Mouse (Mus musculus) cortical plate, adult 2 months (tissue): ENCODE measurements at regions not wholly inside any gene's neighbourhood (a gene's known extent, or its start where the extent isn't known, plus 50 kb on each side); places are given as distances from the start of the nearest gene placed in this dataset.
A peak's percentile ranks its signal among the peaks of the same experiment; 100 is the strongest.

Source experiments
- H3K27ac ChIP-seq: fragments of 200-500 bp; 2 replicates; pipeline ENCODE4 v1.5.1; 2012; ENCODE audit warnings: low read length, control low read depth, inconsistent platforms; ENCODE audit not compliant: insufficient read depth
- H3K4me1 ChIP-seq: fragments of 200-500 bp; 2 replicates; pipeline ENCODE4 v1.6.1; 2011; ENCODE audit warnings: low read length; ENCODE audit not compliant: control insufficient read depth, insufficient read depth
- H3K4me3 ChIP-seq: fragments of 200-500 bp; 2 replicates; pipeline ENCODE4 v1.5.1; 2011; ENCODE audit warnings: mild to moderate bottlenecking, low read length, control low read depth; ENCODE audit not compliant: insufficient read depth
- CTCF ChIP-seq: fragments of 200-500 bp; IDR thresholded peaks from 2 replicates; pipeline ENCODE4 v1.5.1; 2011; ENCODE audit warnings: mild to moderate bottlenecking, control low read depth, low read length; ENCODE audit not compliant: insufficient read depth; ENCODE audit errors: extremely low read depth
- POLR2A ChIP-seq: fragments of 200-500 bp; IDR thresholded peaks from 2 replicates; pipeline ENCODE4 v1.6.1; 2011; ENCODE audit warnings: mild to moderate bottlenecking, low read length, control low read depth; ENCODE audit not compliant: insufficient read depth; ENCODE audit errors: extremely low read depth

DNA sequence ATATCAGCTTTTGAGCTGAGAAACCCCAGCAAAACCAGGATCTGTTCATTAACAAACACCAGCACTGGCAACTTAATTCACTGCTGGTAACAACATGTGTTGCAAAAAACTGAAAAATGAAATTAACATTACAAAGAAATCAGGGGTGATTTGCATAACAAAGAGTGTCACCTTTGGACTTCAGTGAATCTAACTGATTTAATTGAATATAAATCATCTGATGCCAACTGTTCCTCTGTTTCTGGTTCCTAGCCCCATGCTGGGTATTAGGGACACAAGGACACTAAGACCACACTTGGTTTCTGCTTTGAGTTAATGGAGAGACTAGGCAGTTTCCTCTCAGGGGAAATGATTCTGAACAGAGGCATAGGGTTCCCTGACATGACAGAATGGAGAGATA lies 453.8 kb downstream of the Tmem132b start:
- H3K4me3 ChIP-seq, result no peak overlapping the region
- H3K27ac ChIP-seq, result no peak overlapping the region
- TF ChIP-seq POLR2A (no peak), CTCF (no peak)
- H3K4me1 ChIP-seq, result no peaks in the 10 kb centered on the region

DNA sequence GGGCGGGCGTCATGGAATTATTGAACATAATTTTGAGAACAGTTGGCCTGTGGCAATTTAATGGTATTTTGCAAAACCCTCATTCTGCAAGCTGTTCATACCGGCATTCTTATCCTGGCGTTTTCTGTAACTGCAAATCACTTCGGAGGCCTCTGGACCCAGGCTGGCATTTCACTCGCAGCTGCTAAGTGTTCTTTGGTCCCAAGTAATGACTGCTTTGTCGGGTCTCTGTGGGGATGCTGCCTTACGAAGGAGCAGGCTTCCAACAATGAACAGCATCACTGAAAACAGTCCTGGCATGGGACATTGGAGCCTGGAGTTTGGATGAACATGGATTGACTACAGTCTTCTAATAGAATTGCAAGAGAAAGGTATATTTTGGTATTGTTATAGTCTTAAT lies 465.6 kb downstream of the Tmem132b start:
- TF ChIP-seq POLR2A (no peak), CTCF (no peak)
- H3K27ac ChIP-seq, result no peak overlapping the region
- H3K4me1 ChIP-seq, result no peaks in the 10 kb centered on the region
- H3K4me3 ChIP-seq, result no peak overlapping the region

DNA sequence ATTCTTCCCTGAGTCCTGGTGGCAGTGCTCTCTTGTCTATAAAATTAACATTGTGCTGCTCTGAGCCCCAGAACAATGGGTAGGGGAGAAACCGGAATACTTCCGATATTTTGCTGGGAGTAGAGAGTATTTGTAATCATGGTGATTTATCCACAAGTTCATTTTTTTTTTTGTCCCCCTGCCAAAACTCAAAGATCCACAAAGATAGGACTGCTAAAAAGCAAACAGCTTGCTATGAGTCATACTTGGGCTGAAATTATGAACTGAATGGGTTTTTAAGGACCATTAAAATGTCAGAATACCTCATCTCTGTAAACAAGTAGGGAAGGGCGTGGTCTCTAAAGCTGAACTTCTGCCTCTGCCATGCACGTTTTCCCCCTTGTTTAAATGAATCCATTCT lies 476.3 kb downstream of the Tmem132b start:
- H3K4me1 ChIP-seq, result no peaks in the 10 kb centered on the region
- H3K4me3 ChIP-seq, result no peak overlapping the region
- TF ChIP-seq CTCF, result no peak
- TF ChIP-seq POLR2A, result no peak
- no peak overlapping the region for H3K27ac ChIP-seq

DNA sequence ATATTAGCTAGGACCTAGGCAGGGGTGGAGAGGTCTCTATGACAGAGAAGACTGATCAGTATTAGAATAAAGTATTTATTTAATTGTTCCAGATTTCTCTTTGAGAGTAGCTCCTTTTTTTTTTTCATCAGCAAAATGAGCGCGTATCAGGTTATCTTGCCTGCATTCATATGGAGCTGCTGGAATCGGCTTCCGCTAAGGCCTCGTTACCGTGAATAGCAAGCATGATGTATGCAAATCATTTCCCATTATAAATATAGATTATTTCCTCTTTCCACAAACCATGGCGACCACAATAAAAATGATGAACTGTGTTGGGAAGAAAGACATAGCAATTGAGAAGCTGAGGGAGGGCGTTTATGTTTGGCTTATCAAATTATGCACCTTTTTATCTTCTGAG lies 476.7 kb downstream of the Tmem132b start:
- no peak overlapping the region for H3K27ac ChIP-seq
- no peaks in the 10 kb centered on the region for H3K4me1 ChIP-seq
- no peak for TF ChIP-seq CTCF
- TF ChIP-seq POLR2A, result no peak
- no peak overlapping the region for H3K4me3 ChIP-seq

GRCm38 (mm10) chr5:126019781-126020180 lies 488.2 kb downstream of the Tmem132b start:
- Histone ChIP-seq H3K4me1 (0 out of 2 replicates have a peak, but pooled peaks cover 2% of the 10 kb centered on the region), H3K4me3 (no peak overlapping the region), H3K27ac (no peak overlapping the region)
- no peak for TF ChIP-seq POLR2A
- TF ChIP-seq CTCF, result no peak

GRCm38 (mm10) chr5:126023906-126024305 lies 492.3 kb downstream of the Tmem132b start:
- no peak for TF ChIP-seq POLR2A
- TF ChIP-seq CTCF, result no peak
- H3K4me3 ChIP-seq, result no peak overlapping the region

GRCm38 (mm10) chr5:126034846-126035245 lies 503.3 kb downstream of the Tmem132b start:
- H3K4me1 ChIP-seq, result no peaks in the 10 kb centered on the region
- no peak for TF ChIP-seq POLR2A
- TF ChIP-seq CTCF, result no peak
- no peak overlapping the region for H3K4me3 ChIP-seq
- no peak overlapping the region for H3K27ac ChIP-seq

More at GRCm38 (mm10) chr5:126023906-126024305, 492.3 kb downstream of the Tmem132b start:
- Histone ChIP-seq H3K4me1 (0 out of 2 replicates have a peak, but pooled peaks cover 2% of the 10 kb centered on the region), H3K27ac (no peak overlapping the region)

DNA sequence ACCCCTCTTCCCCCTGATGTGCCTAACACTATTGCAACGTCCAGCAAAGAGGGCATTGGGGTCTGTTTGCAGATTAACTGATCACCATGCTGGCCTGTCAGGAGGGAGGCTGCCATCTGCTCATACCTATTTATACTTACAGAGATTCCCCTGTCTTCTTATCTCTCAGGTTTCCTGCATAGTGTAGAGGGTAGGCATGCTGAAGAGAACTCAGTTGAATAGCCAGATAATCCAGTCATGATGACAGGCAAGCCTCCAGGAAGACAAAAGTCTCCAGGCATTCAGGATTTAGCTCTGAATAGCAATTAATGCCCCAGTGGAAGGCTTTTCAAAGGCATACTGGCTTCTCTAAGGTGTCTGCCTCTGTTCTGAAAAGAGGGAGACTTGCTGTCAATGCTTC lies 505.1 kb downstream of the Tmem132b start:
- H3K4me1 ChIP-seq, result no peaks in the 10 kb centered on the region
- TF ChIP-seq POLR2A, result no peak
- TF ChIP-seq CTCF, result no peak
- no peak overlapping the region for H3K4me3 ChIP-seq
- no peak overlapping the region for H3K27ac ChIP-seq

DNA sequence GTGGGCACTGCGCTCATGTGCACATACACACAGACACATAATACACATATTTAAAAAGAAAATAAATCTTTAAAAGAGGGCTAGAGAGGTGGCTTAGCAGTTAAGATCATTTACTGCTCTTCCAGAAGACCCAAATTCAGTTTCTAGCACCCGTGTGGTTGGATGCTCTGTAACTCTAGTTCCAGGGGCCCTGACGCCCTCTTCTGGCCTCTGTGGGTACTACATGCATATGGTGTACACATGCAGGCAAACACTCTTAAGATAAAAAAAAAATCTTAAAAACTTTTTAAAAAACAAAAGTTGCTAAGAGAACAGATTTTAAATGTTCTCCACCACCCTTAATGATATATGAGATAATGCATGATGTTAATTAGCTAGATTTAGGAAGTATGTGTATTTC lies 514.2 kb downstream of the Tmem132b start:
- H3K27ac ChIP-seq, result no peak overlapping the region
- no peak overlapping the region for H3K4me3 ChIP-seq
- H3K4me1 ChIP-seq, result no peaks in the 10 kb centered on the region
- no peak for TF ChIP-seq POLR2A
- TF ChIP-seq CTCF, result no peak

- TF ChIP-seq CTCF (0 out of 2 replicates have a peak, but pooled peaks have one; percentile 11), POLR2A (no peak)
- H3K4me3 ChIP-seq, result no peak overlapping the region
- no peak overlapping the region for H3K27ac ChIP-seq
- H3K4me1 ChIP-seq, result no peaks in the 10 kb centered on the region
Observed at GRCm38 (mm10) chr5:126063644-126064043, 532.1 kb downstream of the Tmem132b start.
